Mouse (Mus musculus) left cerebral cortex, postnatal 14 days (tissue): ENCODE data around the gene Ifit3b. TPM values are rescaled to one million over a fixed set of nuclear protein-coding genes. Genes with fewer than 3 reads are reported as not detected.
"Not testable (repeated sequence)": the region's sequence is repeated elsewhere in the genome, so short reads cannot be mapped to it uniquely, and the experiment has no call there.

Experiments used
- DNase-seq, 2 experiments: peaks; one replicate each; pipeline ENCODE4 v3.0.0; 2021 to 2022; ENCODE audit warnings: low spot score in 2 of 2, mixed read lengths in 1 of 2
- intact Hi-C: fragments of 180-260 bp; cut with DNase I; formaldehyde crosslinking; loops from one replicate; pipeline ENCODE4 v1.15.1; 2025
- long read RNA-seq, 2 experiments: library from polyadenylated mRNA; stranded (forward); transcript quantifications; one replicate each; pipeline ENCODE4 v2.0.0; 2021
- total RNA-seq, 2 experiments: library from RNA; stranded (reverse); gene quantifications; 2 replicates each; pipeline ENCODE4 v1.2.3; 2021

Ifit3b gene
- 1 to 10 TPM; 1.2 to 1.3 TPM for total RNA-seq
- long read RNA-seq, experiment 1, result 0 reads
- long read RNA-seq, experiment 2, partial matches to known transcripts, result 0 of 2 reads
- long read RNA-seq, experiment 2, other reads (novel, unspliced or antisense), result 0 of 2 reads

DNA sequence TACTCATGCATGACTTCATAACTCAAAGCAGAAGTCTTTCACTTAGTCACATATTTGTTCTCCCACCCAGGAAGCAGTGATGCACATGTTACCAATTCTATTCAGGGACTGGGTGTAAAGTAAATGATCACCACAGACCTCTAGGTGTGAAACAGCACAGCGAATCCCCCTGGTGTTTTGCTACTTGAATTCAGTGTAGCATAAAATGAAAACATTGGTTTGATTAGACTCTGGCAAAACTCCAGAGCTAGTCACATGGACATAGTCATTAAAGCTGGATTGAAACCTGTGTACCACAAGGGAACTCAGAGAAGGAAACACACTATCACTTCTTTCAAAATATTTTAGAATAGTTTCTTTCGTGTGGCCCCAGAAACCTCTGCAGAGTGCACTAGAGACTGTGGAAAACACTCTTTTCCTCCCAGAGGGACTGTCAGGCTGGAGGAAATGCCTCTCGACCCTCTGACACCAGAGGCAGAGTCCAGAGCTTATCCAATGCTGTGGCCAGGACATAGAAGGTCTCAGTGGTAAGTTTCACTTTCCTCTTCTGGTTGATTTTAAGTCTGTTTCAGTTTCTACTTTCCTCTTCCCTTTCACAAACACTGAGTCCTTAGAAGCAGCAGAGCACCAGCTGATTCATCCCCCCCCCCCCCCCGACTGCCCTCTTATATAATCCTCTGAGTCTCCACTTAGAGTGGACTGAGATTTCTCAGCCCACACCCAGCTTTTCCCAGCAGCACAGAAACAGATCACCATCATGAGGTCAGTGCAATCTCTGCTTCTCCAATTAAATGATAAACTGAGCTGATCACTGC, at the start of gene Ifit3b:
Ifit3b (plus strand) TSS at position 734 of the 815 bp plus-strand sequence.
- intact Hi-C loops, result not testable (repeated sequence)
- peak in 1 of 2 experiments; percentile 40 for DNase-seq

DNA sequence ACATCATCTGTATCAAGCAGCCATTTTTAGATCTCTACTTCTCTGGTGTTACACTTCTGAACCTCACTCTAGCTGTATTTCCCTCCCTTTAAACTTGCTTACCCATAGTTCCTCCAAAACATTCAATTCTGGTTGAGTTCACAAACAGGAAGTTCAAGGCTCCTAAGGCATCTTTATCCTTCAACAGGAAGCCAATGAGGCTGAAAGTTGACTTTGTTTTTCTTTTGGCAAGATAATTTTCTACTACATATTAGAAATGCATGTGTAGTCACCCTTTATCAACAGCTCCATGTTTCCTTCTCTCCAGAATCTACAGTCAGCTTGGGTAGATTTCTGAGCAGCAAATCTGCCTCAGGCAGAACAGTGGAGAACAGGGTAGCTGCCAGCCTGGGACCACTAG, 45.2 kb upstream of the Ifit3b start:
- intact Hi-C loops, result no loop called here
- DNase-seq, result no peak

DNA sequence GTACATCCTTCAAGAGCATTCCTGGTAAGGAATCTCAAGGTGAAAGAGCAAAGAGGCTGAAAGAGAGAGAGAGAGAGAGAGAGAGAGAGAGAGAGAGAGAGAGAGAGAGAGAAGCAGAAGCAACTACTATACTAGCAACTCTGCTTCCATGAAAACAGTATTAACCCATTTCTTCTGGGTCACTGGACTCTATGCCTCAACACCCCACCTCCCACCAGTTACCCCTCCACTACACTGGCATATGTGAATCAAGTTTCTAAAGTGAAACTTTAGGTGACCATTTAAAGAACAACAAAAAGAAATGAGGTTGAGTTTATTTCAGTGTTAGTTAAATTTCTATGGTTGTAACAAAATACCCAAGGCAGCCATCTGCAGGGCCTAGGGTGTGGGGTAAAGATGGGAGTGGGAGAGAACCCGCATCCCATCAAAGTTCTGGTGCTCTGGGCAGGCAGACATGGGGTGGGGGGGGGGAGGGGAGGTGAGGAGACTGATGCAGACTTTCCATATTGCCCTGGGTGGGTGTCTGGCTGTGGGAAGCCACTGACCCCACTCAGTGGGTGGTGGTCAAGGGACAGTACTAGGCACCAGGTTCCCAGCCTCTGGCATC, 41.5 kb upstream of the Ifit3b start:
- intact Hi-C loops, result no loop called here
- no peak for DNase-seq

DNA sequence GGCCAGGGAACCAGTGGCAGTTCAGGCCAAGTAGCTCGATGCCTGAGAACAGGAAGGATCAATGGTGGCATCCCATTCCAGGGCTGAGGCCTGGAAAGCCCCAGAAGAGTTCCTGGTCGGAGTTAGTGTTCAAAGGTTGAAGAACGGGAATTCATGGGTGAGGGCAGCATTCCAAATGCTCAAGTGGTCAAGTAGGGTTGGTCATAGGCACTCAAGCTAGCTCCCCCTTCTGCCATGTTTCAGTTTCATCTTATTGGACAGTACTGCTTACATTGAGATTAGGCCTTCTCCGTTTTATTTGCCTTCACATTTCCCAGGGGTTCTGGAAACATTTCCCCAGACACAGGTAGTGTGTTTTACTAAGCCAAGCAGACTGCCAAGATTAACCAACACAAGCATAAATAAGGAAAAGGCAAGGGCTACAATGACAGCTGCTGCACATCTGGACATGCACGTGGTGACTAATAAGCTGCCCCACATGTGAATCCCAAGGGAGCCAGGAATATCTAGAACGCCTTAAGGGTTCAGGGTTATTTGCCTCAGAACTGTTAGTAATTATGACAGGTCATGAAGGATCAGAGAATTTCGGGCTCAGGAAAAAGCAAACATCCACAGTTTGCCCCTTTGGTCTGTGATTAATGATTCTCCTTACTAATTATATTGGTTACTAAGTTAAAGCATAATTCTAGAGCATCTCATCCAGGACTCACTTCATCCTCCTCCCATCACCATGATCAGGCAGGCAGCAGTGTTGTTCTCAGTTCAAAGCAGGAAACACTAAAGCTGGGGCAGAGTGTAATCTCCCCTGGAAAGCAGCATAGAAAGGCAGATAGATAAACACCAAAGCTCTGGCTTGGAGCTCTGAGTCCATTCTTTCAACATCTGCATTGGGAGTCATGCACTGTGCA, 38.5 kb upstream of the Ifit3b start:
- DNase-seq, result no peak
- intact Hi-C loops, result no loop called here

DNA sequence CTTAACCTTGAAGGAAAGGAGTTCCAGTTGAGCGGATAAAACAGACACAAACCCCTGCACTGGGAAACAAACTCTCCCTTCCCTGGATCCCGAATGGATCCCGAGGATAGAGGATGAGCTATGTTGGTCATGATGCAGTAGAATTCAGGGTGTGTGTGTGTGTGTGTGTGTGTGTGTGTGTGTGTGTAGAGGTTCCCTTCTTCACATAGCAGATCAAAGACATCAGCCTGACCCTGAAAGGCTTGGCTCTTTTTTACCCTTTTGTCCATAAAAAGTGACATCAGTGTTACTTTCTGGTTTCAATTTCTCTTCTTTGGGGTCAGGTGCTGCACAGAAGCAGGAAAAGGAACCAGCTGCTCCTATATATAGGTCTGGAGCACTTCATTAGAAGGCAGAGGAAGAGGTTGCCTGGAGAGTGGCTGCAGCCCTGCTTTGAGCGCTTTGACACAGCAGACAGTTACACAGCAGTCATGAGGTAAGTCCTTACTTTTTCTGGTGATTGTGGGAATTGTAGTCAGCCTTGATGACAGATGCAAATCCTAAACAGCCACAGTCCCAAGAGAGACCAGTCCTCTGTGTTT, 37.8 kb upstream of the Ifit3b start:
- intact Hi-C loops, result no loop called here
- no peak for DNase-seq

DNA sequence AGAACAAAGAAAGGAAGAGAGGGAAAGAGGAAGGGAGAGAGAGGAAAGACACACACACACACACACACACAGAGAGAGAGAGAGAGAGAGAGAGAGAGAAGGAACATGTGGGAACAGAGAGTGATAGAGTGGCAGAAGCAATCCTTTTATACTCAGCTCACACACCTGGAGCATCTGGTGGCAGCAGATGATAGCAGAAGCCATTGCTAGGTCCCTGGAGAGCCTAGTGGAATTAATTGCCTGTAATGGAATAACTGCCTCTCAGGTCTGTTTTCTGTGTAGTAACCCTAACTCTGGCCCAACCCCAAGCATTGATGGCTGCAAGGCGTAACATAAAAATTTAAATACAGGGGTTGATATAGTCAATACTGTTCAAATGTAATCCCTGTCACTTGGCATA, 36.7 kb upstream of the Ifit3b start:
- intact Hi-C loops, result no loop called here
- DNase-seq, result no peak

DNA sequence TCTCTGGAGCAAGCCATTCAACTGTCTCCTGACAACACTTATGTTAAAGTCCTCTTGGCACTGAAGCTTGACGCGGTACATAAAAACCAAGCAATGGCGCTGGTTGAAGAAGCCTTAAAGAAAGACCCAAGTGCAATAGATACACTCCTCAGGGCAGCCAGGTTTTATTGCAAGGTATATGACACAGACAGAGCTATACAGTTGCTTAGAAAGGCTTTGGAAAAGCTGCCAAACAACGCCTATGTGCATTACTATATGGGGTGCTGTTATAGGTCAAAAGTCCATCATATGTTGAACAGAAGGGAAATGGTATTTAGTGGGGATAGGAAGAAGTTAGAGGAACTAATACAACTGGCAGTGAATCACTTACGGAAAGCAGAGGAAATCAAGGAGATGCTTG, 34.1 kb upstream of the Ifit3b start:
- DNase-seq, result no peak
- intact Hi-C loops, result no loop called here

DNA sequence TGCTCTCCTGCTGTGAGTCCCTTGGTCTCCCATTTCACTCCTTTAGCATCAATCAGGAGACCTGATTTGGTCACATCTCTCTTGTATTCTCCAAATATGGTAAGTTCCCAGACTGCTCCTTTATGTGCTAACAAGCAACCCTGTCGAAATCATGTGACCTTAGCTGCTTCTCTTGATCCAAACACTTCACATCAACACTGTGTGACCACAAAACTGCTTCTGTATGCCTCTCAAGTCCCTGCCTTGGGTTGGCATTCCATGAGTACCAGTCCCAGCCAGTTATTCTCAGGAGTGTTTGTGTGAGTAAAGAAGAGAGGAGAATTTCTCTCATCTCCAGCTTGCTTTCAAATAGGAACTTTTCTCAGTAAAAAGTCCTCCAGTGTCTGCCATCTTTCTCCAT, 30.6 kb upstream of the Ifit3b start:
- DNase-seq, result no peak
- intact Hi-C loops, result no loop called here

DNA sequence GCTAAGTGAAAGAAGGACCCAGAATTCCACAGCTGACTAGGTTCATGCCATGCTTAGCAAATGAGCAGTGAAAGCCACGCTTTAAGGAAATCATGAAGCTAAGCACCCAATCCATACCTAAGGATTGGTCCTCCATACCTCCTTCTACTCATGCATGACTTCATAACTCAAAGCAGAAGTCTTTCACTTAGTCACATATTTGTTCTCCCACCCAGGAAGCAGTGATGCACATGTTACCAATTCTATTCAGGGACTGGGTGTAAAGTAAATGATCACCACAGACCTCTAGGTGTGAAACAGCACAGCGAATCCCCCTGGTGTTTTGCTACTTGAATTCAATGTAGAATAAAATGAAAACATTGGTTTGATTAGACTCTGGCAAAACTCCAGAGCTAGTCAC, 25.1 kb upstream of the Ifit3b start:
- DNase-seq, intact Hi-C loops: not testable (repeated sequence)

DNA sequence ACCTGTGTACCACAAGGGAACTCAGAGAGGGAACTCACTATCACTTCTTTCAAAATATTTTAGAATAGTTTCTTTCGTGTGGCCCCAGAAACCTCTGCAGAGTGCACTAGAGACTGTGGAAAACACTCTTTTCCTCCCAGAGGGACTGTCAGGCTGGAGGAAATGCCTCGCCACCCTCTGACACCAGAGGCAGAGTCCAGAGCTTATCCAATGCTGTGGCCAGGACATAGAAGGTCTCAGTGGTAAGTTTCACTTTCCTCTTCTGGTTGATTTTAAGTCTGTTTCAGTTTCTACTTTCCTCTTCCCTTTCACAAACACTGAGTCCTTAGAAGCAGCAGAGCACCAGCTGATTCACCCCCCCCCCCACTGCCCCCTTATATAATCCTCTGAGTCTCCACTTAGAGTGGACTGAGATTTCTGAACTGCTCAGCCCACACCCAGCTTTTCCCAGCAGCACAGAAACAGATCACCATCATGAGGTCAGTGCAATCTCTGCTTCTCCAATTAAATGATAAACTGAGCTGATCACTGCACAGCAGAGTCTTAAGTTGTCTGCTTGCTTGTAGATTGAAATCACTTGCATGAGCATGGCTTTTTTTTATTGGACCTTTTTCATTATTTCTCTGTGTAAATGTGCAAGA, 24.5 kb upstream of the Ifit3b start, which contains the start of gene Ifit3:
Ifit3 (plus strand) TSS at position 406 of the 641 bp plus-strand sequence.
- DNase-seq, intact Hi-C loops: not testable (repeated sequence)

DNA sequence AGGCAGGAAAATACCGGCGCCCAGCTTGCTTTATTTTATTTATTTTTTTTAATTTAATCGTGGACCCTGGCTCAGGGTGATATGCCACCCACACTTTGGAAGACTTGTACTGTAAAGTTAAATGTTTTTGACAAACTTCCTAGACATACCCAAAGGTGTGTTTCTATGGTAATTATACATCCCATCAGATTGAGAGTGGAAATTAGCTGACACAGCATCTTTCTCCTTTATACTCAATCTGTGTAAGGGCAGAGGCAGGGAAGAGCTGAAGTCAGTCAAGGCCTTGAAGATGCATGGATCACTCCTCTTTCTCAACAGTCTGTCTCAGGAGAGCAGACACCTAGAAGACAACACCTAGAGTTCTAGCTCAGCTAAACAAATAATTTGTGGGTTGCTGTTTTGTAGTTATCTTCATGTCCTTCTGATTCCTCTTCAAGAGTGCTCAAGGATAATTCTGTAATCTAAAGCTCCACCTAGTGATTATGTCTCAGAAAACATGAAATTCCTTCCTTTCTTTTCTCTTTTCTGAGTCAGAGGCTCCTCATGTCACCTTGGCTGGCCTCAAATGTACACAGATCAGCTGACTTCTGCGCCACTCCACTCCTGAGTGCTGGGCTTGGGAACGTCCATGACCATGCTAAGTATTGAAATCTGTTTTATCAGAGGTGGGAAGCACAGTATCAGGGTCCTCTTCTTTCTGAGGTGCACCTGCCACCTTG, 21.9 kb upstream of the Ifit3b start:
- intact Hi-C loops, DNase-seq: not testable (repeated sequence)

DNA sequence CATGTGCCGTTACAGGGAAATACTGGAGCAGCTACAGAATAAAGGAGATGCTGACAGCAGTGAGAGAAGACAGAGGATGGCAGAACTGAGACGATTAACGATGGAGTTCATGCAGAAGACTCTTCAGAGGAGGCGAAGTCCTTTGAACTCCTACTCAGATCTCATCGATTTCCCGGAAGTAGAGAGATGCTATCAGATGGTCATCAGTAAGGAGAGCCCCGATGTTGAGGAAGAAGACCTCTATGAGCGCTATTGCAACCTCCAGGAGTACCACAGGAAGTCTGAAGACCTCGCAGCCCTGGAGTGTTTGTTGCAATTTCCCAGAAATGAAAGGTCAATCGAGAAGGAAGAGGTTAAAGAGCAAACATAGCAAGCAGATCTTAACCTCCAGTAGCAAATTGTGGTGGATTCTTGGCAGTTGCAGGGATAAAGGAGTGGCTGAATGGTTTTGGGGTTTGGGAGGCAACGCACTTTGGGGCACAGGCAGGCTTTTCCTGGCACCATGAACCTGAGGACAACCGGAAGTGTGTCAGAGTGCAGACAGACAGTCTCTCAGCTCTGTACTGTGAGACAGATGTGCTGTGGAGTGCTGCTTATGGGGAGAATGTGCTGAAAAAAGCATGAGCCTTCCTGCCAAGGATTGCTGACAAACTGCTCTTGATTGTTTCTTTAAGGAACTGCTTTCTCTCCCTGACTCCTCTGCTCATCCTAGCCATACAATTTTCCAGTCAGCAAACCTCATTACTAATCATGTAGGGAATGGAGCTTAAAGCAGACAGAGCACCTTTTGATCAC, 19.7 kb upstream of the Ifit3b start:
- intact Hi-C loops, result not testable (repeated sequence)

DNA sequence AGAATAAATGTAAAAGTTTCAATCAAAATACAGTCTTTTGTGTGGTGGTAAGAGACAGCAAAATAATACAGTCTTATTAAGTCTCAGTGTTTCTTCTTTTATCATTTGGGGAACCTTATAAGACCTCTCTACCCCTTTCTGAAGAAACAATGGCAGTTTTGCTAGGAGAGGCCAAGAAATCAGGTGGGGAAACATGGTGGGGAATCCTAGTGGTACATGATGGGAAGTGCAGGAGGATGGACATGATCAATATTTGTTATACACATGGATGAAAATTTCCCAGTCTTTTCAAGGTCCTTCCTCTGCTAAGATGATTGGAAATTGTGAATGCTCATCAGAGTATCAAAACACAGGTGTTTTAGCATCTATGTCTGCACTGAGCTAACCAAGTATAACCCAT, 18.8 kb upstream of the Ifit3b start:
- intact Hi-C loops, result no loop called here
- no peak for DNase-seq

More for the DNA sequence above, 19.7 kb upstream of the Ifit3b start:
- DNase-seq, result not testable (repeated sequence)

DNA sequence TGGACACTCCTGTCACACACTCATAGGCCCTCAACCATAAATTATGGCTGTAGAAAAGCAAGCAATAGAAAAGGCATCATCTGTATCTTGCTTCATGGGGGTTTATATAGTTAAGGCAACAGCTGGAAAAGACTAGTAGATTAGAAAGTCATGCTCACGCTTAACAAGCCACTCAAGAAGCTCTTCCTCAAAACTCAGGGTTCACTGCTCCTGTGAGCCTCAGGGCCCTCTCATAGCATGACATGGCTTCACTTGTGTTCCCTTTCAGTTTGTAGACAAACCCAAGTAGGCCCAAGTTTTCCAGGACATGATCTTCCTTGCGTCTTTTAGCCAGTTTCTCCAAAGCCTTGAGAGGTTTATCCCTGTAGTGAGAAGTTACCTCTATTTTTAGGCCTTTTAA, 14.3 kb upstream of the Ifit3b start:
- intact Hi-C loops, result no loop called here

DNA sequence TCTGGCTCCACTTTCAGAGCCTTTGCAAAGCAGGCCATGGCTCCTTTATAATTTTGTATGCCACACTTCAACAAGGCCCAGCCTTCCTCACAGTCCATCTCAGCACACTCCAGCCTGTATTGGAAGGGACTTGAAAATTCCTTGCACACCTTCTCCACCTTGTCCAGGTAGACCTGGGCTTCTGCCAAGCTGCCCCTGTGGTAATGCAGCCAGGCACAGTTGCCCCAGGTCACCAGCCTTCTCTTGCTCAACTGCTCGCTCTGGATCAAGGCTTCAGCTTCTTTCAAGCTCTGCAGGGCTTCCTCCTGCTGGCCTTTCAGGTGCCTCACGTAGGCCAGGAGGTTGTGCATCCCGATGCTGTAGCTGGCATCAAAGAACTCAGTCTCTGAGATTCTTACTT, 13.2 kb upstream of the Ifit3b start:
- DNase-seq, intact Hi-C loops: not testable (repeated sequence)

More for the DNA sequence above, 14.3 kb upstream of the Ifit3b start:
- DNase-seq, result no peak

DNA sequence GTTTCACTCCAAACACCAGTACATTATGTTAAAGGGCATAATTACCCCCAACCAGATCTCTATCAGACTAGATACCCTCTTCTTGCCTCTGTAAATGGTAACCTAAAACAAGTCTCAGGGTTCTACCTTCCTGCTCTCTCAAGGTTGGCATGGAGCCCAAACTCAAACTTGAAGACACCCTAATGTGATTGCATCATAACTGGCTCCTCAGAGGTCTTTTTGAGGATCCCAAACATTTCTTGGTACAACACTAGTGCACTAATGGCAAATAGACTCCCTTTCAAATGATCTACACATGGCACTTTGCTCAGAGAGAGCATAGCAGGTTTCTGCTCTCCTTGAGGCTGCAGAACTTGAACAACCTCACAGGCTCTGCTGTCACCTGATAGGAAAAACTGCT, 11.0 kb upstream of the Ifit3b start:
- intact Hi-C loops, result no loop called here

DNA sequence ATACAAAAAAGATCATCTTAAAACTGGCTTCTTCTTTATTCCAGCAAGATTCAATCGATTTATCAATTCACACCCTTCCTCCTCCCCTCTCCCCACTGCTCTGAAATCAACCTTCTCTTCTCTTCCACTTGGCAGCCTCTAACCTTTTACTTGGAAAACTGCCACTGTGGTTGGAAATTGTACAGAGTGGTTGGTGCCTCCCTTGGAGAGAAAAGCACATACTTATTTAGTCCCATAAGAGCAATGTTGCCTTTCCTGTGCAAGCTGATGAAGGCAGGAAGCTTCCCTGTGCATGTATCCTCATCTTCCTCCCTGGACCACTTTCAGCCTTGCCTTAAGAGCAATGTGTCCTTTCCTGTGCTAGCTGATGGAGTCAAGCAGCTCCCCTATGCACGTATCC, 9.4 kb upstream of the Ifit3b start:
- intact Hi-C loops, result no loop called here
- DNase-seq, result peak in 1 of 2 experiments; percentile 58

More for the DNA sequence above, 11.0 kb upstream of the Ifit3b start:
- DNase-seq, result no peak
